Mouse (Mus musculus) limb, embryonic 13.5 days (tissue): Measurements from ENCODE around the gene Oosp2. TPM values are rescaled to one million over a fixed set of nuclear protein-coding genes. Genes with fewer than 3 reads are reported as not detected.
A peak's percentile ranks its signal among the peaks of the same experiment; 100 is the strongest.

Source experiments
- ATAC-seq: fragments of 200-750 bp; cut with Nextera tagmentation; 2 replicates; pipeline ENCODE4 v1.8.0; 2017; ENCODE audit warnings: low read depth, moderate number of reproducible peaks, moderate TSS enrichment; ENCODE audit not compliant: low FRiP score
- H3K27ac ChIP-seq: fragments of 300-500 bp; sonication (generic); 2 replicates; pipeline ENCODE4 v1.5.1; 2015; ENCODE audit warnings: inconsistent platforms, mild to moderate bottlenecking, moderate library complexity
- H3K27me3 ChIP-seq: fragments of 300-500 bp; sonication (generic); 2 replicates; pipeline ENCODE4 v1.6.1; 2015; ENCODE audit warnings: mild to moderate bottlenecking, inconsistent platforms
- H3K36me3 ChIP-seq: fragments of 300-500 bp; sonication (generic); 2 replicates; pipeline ENCODE4 v1.6.1; 2015; ENCODE audit warnings: inconsistent platforms, mild to moderate bottlenecking, moderate library complexity
- H3K4me1 ChIP-seq: fragments of 300-500 bp; sonication (generic); 2 replicates; pipeline ENCODE4 v1.6.1; 2015; ENCODE audit warnings: inconsistent platforms
- H3K4me2 ChIP-seq: fragments of 300-500 bp; sonication (generic); replicated peaks from 2 replicates; pipeline ENCODE4 v1.6.1; 2015; ENCODE audit warnings: inconsistent platforms, mild to moderate bottlenecking, moderate library complexity
- H3K4me3 ChIP-seq: fragments of 300-500 bp; sonication (generic); 2 replicates; pipeline ENCODE4 v1.5.1; 2015; ENCODE audit warnings: moderate library complexity, mild to moderate bottlenecking, inconsistent platforms
- H3K9ac ChIP-seq: fragments of 300-500 bp; sonication (generic); 2 replicates; pipeline ENCODE4 v1.6.1; 2015; ENCODE audit warnings: mild to moderate bottlenecking, inconsistent platforms
- H3K9me3 ChIP-seq: fragments of 300-500 bp; sonication (generic); 2 replicates; pipeline ENCODE4 v1.6.1; 2016; ENCODE audit warnings: inconsistent platforms
- WGBS: fragments of 180-500 bp; shearing (Covaris S2); methylation state at CpG from one replicate; pipeline ENCODE4 v1.1.7; 2015; 5-methylcytosine and 5-hydroxymethylcytosine counted together
- polyA plus RNA-seq: library from polyadenylated mRNA; unstranded; fragments of >200 nt; fragmentation: Nextera tagmentation; extraction: Ambion mirVana; gene quantifications from 2 replicates; pipeline ENCODE4 v1.2.1, GENCODE M21; 2015

Gene Oosp2
- polyA plus RNA-seq, 1 experiment from 2014 or later, result not detected

- 89% methylated on average over 1 of the region's 1 CpGs for WGBS
- ATAC-seq, result no peak
Measured at GRCm38 (mm10) chr19:11633732-11634131, 26.6 kb downstream of the Oosp2 start.

DNA sequence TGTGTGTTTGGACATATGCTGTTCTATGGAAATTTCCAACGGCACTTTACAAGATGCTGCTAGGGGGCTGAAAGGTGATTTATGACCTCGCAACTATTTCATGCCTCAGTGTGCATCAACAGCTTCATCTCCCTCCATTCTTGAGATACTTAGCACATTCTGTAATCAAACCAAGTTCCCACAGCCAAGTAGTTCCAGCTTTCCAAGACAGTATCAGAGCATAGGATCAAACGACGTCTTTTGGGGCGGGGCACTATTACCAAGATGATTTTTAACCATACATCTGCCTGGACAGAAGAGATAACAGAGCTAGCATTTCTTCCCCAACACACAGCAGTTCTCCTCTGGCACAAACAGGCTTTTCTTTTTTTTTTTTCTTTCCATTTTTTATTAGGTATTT is 35.1 kb downstream of the Oosp2 start:
- H3K36me3 ChIP-seq, result no peaks in the 10 kb centered on the region
- no peaks in the 10 kb centered on the region for H3K9me3 ChIP-seq
- peaks cover 7% of the 10 kb centered on the region; the same call in 1 of the 2 replicates for H3K4me1 ChIP-seq
- ATAC-seq, result no peak
- WGBS, result 62% methylated on average over 5 of the region's 5 CpGs
- H3K4me2 ChIP-seq, result no peak overlapping the region
- H3K9ac ChIP-seq, result no peak overlapping the region
- no peak overlapping the region for H3K27ac ChIP-seq
- H3K4me3 ChIP-seq, result no peak overlapping the region
- H3K27me3 ChIP-seq, result no peaks in the 10 kb centered on the region

More at GRCm38 (mm10) chr19:11633732-11634131, 26.6 kb downstream of the Oosp2 start:
- Histone ChIP-seq H3K4me3 (no peak overlapping the region), H3K27ac (no peak overlapping the region), H3K4me1 (no peaks in the 10 kb centered on the region), H3K9me3 (no peaks in the 10 kb centered on the region), H3K4me2 (no peak overlapping the region), H3K27me3 (no peaks in the 10 kb centered on the region), H3K36me3 (no peaks in the 10 kb centered on the region), H3K9ac (no peak overlapping the region)

GRCm38 (mm10) chr19:11624800-11625199 is 35.6 kb downstream of the Oosp2 start:
- no peak overlapping the region for H3K4me3 ChIP-seq
- no peak for ATAC-seq
- no peak overlapping the region for H3K4me2 ChIP-seq
- H3K27ac ChIP-seq, result no peak overlapping the region
- peaks cover 7% of the 10 kb centered on the region; the same call in 1 of the 2 replicates for H3K4me1 ChIP-seq
- no peaks in the 10 kb centered on the region for H3K27me3 ChIP-seq
- H3K36me3 ChIP-seq, result no peaks in the 10 kb centered on the region
- H3K9me3 ChIP-seq, result no peaks in the 10 kb centered on the region
- no peak overlapping the region for H3K9ac ChIP-seq

DNA sequence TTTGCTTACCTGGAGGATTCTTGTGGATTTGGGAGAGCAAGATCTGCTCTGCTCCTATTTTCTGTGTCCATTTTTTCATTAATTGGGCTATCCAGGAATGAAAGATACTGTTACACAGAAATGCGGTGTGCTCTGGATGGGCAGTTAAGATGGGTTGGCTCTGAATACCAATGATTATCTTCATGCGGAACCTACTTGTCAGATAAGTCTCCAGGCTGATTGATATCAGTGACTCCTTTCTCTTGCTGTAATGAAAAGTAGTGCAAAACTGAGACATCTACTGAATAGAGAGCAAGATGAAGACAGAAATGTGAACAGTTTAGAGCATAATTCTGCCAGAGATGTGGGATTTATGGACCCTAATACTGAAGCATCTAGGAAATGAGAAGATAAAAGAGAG is 36.8 kb downstream of the Oosp2 start, which contains the start of gene Ms4a2:
Ms4a2 (minus strand) TSS at position 169 of the 400 bp plus-strand sequence.
- Histone ChIP-seq H3K9ac (no peak within 1 kb of the TSS), H3K27ac (no peak within 1 kb of the TSS), H3K9me3 (no peaks in the 10 kb centered on the region), H3K36me3 (no peaks in the 10 kb centered on the region), H3K4me3 (no peak within 1 kb of the TSS), H3K4me1 (peaks cover 7% of the 10 kb centered on the region; the same call in 1 of the 2 replicates), H3K27me3 (no peaks in the 10 kb centered on the region), H3K4me2 (no peak within 1 kb of the TSS)
- WGBS, result 89% methylated on average over 2 of the region's 2 CpGs
- ATAC-seq, result no peak

DNA sequence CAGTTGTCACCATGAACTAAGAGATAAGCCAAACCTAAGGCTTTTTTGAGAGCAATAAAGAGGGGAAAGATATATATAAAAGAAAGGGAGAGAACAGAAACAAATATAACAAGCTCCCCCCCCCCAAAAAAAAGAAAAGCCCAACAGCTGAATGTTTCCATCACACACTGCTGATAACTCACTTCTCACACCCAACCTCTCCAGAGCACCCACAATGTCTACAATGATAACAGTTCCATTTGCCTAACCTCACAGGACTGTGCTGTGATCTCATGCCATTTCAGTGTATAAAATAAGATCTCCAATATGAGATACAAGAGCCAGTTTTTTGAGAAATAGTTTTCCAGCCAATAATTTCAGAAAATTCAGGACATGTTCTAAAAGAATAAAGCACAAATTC is 42.4 kb downstream of the Oosp2 start:
- ATAC-seq, result no peak
- Histone ChIP-seq H3K4me3 (no peak overlapping the region), H3K36me3 (no peaks in the 10 kb centered on the region), H3K27me3 (no peaks in the 10 kb centered on the region), H3K4me1 (no peaks in the 10 kb centered on the region), H3K9ac (no peak overlapping the region), H3K4me2 (no peak overlapping the region), H3K27ac (no peak overlapping the region), H3K9me3 (no peaks in the 10 kb centered on the region)

GRCm38 (mm10) chr19:11614805-11615204 is 45.6 kb downstream of the Oosp2 start:
- no peak for ATAC-seq
- Histone ChIP-seq H3K4me2 (no peak overlapping the region), H3K27ac (no peak overlapping the region), H3K27me3 (no peaks in the 10 kb centered on the region), H3K9me3 (no peaks in the 10 kb centered on the region), H3K4me3 (no peak overlapping the region), H3K9ac (no peak overlapping the region), H3K36me3 (no peaks in the 10 kb centered on the region), H3K4me1 (no peaks in the 10 kb centered on the region)
- WGBS, result 56% methylated on average over 2 of the region's 2 CpGs

GRCm38 (mm10) chr19:11613776-11614443 is 46.4 kb downstream of the Oosp2 start:
- no peak overlapping the region for H3K4me3 ChIP-seq
- H3K4me2 ChIP-seq, result no peak overlapping the region
- no peak for ATAC-seq
- no peaks in the 10 kb centered on the region for H3K4me1 ChIP-seq
- H3K36me3 ChIP-seq, result no peaks in the 10 kb centered on the region
- 74% methylated on average over 8 of the region's 8 CpGs for WGBS
- H3K27ac ChIP-seq, result no peak overlapping the region
- H3K9me3 ChIP-seq, result no peaks in the 10 kb centered on the region
- no peaks in the 10 kb centered on the region for H3K27me3 ChIP-seq
- H3K9ac ChIP-seq, result no peak overlapping the region

- no peak overlapping the region for H3K4me3 ChIP-seq
- no peaks in the 10 kb centered on the region for H3K4me1 ChIP-seq
- WGBS, result 82% methylated on average over 1 of the region's 1 CpGs
- no peak for ATAC-seq
- no peaks in the 10 kb centered on the region for H3K36me3 ChIP-seq
- H3K9me3 ChIP-seq, result no peaks in the 10 kb centered on the region
- H3K27ac ChIP-seq, result no peak overlapping the region
- H3K9ac ChIP-seq, result no peak overlapping the region
- H3K27me3 ChIP-seq, result no peaks in the 10 kb centered on the region
- no peak overlapping the region for H3K4me2 ChIP-seq
Measured at GRCm38 (mm10) chr19:11613084-11613483, 47.3 kb downstream of the Oosp2 start.

DNA sequence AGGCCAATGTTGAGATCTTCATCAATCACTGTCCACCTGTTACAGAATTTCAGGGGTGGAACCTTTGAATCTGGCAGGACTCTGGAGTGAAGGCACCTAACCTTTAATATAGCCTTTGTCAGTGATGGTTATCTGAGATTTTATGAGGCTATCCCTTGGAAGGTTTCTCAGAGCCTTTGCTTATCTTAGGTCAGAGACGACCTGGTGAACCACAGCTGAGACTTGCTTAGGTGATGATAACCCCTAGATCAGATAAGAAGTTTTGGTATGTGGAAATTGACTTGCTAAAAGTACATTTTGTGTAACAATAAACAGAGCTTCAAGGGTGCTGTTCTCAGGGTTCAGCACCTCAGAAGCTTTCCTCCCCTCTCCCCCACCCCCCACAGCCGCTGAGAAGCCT is 48.1 kb downstream of the Oosp2 start:
- WGBS, result 27% methylated on average over 2 of the region's 2 CpGs
- H3K27ac ChIP-seq, result no peak overlapping the region
- H3K27me3 ChIP-seq, result no peaks in the 10 kb centered on the region
- H3K4me3 ChIP-seq, result no peak overlapping the region
- no peaks in the 10 kb centered on the region for H3K9me3 ChIP-seq
- ATAC-seq, result no peak
- no peaks in the 10 kb centered on the region for H3K4me1 ChIP-seq
- H3K36me3 ChIP-seq, result no peaks in the 10 kb centered on the region
- H3K9ac ChIP-seq, result no peak overlapping the region
- no peak overlapping the region for H3K4me2 ChIP-seq

DNA sequence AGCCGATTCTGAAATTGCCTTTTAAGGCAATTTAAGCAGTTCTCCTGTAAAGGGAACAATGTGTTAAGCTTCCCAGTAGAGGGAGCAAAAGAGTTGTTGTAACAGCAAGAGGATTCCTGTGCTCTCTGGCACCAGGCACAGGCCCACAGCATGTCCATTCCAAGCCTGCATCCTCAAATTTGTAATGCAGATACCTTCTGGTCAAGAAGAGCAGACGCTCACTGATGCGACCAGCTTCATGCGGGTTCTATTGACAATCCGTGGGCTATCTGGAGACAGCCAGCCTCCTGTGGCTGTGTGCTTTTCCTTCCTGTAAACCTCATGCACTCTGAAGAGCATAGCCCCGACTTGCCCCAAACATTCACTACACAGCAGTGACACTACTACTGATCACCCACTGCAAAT is 48.8 kb downstream of the Oosp2 start:
- peak; percentile 66; the same call in 1 of the 2 replicates for ATAC-seq
- H3K27ac ChIP-seq, result no peak overlapping the region
- H3K4me3 ChIP-seq, result no peak overlapping the region
- no peak overlapping the region for H3K4me2 ChIP-seq
- no peak overlapping the region for H3K9ac ChIP-seq
- no peaks in the 10 kb centered on the region for H3K27me3 ChIP-seq
- WGBS, result 22% methylated on average over 6 of the region's 6 CpGs
- H3K36me3 ChIP-seq, result no peaks in the 10 kb centered on the region
- H3K9me3 ChIP-seq, result no peaks in the 10 kb centered on the region
- H3K4me1 ChIP-seq, result no peaks in the 10 kb centered on the region

DNA sequence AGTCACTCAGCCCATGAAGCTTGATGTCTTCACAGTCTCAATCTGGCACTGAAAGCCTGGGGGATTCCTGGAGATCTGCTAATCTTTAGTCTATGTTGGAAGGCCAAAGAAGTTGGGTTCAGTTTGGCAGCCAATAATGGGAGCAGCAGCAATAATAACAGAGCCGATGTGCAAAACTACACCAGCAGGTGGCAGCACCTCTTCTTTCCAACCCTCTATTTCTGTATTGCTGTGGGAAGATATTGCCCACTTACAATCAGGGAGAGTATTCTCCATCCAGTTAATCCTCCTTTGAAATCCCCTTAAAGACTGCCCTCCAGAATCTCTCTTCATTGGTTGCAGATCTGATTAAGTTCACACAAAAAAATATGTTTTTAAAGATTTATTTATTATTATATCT is 52.2 kb downstream of the Oosp2 start:
- Histone ChIP-seq H3K27ac (no peak overlapping the region), H3K4me3 (no peak overlapping the region), H3K36me3 (no peaks in the 10 kb centered on the region), H3K9me3 (no peaks in the 10 kb centered on the region), H3K4me1 (no peaks in the 10 kb centered on the region), H3K9ac (no peak overlapping the region), H3K27me3 (no peaks in the 10 kb centered on the region), H3K4me2 (no peak overlapping the region)
- WGBS, result 7% methylated on average over 1 of the region's 1 CpGs
- ATAC-seq, result no peak

DNA sequence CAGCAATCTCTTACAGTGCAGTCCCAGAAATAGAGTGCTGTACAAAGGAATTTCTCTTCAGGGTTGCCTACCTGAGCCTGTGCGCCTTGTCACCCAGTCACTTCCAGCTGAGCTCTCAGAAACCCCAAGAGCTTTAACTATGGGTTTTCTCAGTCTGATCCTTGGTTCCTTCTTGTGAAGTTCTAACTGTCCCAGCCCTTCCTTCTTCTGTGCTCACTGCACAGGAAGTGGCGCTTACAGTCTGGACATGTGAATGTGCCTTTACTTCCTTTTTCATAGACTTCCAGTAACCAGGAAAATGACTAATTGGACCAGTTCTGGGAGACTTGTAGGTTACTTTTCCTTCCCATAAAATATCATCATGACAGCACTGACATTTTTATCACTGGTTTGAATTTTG is 55.8 kb downstream of the Oosp2 start, which contains the start of gene Ms4a6d:
Ms4a6d (minus strand) TSS at position 247 of the 400 bp plus-strand sequence.
- 89% methylated on average over 2 of the region's 2 CpGs for WGBS
- H3K27me3 ChIP-seq, result no peaks in the 10 kb centered on the region
- no peaks in the 10 kb centered on the region for H3K9me3 ChIP-seq
- no peak within 1 kb of the TSS for H3K4me2 ChIP-seq
- H3K9ac ChIP-seq, result no peak within 1 kb of the TSS
- H3K4me1 ChIP-seq, result no peaks in the 10 kb centered on the region
- H3K36me3 ChIP-seq, result no peaks in the 10 kb centered on the region
- H3K27ac ChIP-seq, result no peak within 1 kb of the TSS
- ATAC-seq, result no peak
- H3K4me3 ChIP-seq, result no peak within 1 kb of the TSS

DNA sequence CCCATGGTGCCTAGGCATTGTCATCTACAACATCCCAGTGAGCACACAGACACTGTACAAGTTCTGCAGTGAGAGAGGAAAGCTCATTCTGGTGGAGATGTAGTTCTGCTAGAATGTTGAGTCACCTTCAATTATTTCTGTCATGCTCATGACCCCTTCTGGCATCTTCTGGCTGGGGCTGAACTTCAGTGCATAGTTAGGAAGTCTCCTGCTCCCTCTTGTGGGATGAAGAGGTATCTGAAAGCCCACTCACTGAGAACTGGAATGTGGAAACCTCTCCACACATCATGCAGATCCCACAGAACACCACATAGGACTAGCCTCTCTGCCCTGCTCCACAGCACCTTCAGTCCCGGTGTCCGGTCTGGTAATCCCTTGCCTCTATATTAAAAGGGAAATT is 58.3 kb downstream of the Oosp2 start:
- 88% methylated on average over 2 of the region's 2 CpGs for WGBS
- Histone ChIP-seq H3K4me3 (no peak overlapping the region), H3K4me2 (no peak overlapping the region), H3K9me3 (no peaks in the 10 kb centered on the region), H3K9ac (no peak overlapping the region), H3K36me3 (no peaks in the 10 kb centered on the region), H3K27me3 (no peaks in the 10 kb centered on the region), H3K4me1 (no peaks in the 10 kb centered on the region), H3K27ac (no peak overlapping the region)
- ATAC-seq, result no peak
